Mouse (Mus musculus): Measurements from ENCODE around the gene Srsf2. TPM values are rescaled to one million over a fixed set of nuclear protein-coding genes. Genes with fewer than 3 reads are reported as not detected.

The Srsf2 gene
- polyA plus RNA-seq, 1 experiment from 2014 or later = 902 TPM

Other genes starting within 250 kb of the Srsf2 start
- 1.4 and 1.9 TPM in 2 replicates for gene Rhbdf2, start 226.1 kb downstream of the Srsf2 start, polyA plus RNA-seq (2016; fragmentation: Nextera tagmentation; extraction: Ambion mirVana)
- gene Prcd, start 199.6 kb downstream of the Srsf2 start, polyA plus RNA-seq (2016; fragmentation: Nextera tagmentation; extraction: Ambion mirVana) = 0.76 and 1.3 TPM in 2 replicates
- gene Cygb, start 198.8 kb downstream of the Srsf2 start, polyA plus RNA-seq (2016; fragmentation: Nextera tagmentation; extraction: Ambion mirVana) = 4.2 and 4.3 TPM in 2 replicates
- not detected in 2 replicates for gene St6galnac1, start 77.6 kb downstream of the Srsf2 start, polyA plus RNA-seq (2016; fragmentation: Nextera tagmentation; extraction: Ambion mirVana)
- gene Mxra7, start 25.0 kb downstream of the Srsf2 start, polyA plus RNA-seq (2016; fragmentation: Nextera tagmentation; extraction: Ambion mirVana) = 22.5 and 25.9 TPM in 2 replicates
- 65.5 and 65.8 TPM in 2 replicates for gene Mettl23, start 9.8 kb downstream of the Srsf2 start, polyA plus RNA-seq (2016; fragmentation: Nextera tagmentation; extraction: Ambion mirVana)
- 87.8 and 93.5 TPM in 2 replicates for gene Jmjd6, start 9.6 kb downstream of the Srsf2 start, polyA plus RNA-seq (2016; fragmentation: Nextera tagmentation; extraction: Ambion mirVana)
- gene Mfsd11, start 654 bp downstream of the Srsf2 start, polyA plus RNA-seq (2016; fragmentation: Nextera tagmentation; extraction: Ambion mirVana) = 33.7 and 40.2 TPM in 2 replicates
- gene Mgat5b, start 65.8 kb upstream of the Srsf2 start, polyA plus RNA-seq (2016; fragmentation: Nextera tagmentation; extraction: Ambion mirVana) = 17.8 and 19.0 TPM in 2 replicates

Measured in forebrain, embryonic 12.5 days (tissue).